Mouse (Mus musculus): ENCODE results near the gene Sox14. TPM values are rescaled to one million over a fixed set of nuclear protein-coding genes. Genes with fewer than 3 reads are reported as not detected.

Gene Sox14
- total and polyA plus RNA-seq, 3 experiments, result not detected

DNA sequence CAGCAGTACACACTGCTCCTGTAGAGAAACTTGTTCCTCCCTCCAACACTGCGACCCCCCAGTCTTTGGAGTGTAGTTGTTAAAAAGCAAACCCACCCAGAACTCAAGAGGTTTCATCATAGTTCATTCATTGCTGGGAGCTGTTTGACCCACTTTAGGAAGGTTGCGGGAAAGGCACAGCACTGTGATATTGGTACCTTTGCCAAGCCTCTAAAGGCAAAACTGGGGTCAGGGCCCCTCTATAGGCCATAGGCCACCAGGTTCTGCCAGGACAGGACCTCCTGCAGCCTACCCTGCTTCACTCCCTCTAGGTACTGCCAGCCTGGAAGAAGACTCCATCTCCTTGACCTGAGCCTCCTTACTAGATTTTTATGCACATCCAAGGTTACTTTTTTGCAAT lies 2.2 kb downstream of the Sox14 start:
- Histone ChIP-seq H3K27ac (ENCODE audit: insufficient read depth, low read depth) (no peak overlapping the region), H3K4me1 (ENCODE audit: control insufficient read depth in 1 of 2, insufficient read depth in 2 of 2) (no peaks in the 10 kb centered on the region), H3K9ac (ENCODE audit: insufficient read depth, low read depth) (no peak overlapping the region), H3K4me3 (replicated peaks in 1 of 3; ENCODE audit: low read depth in 2 of 3, low read length in 2 of 3, poor library complexity in 1 of 3) (no peak overlapping the region), H3K4me2 (ENCODE audit: insufficient read depth, low read depth, poor library complexity, severe bottlenecking) (no peak overlapping the region), H3K27me3 (replicated peaks) (no peaks in the 10 kb centered on the region), H3K79me2 (replicated peaks; ENCODE audit: control insufficient read depth, extremely low read depth, insufficient read depth, poor library complexity, severe bottlenecking) (no peaks in the 10 kb centered on the region), H3K36me3 (replicated peaks in 1 of 2; ENCODE audit: control insufficient read depth in 1 of 2, insufficient read depth in 1 of 2, low read length in 1 of 2) (no peaks in the 10 kb centered on the region), H3K9me3 (replicated peaks; ENCODE audit: low read length) (peaks cover 84% of the 10 kb centered on the region)
- dilution Hi-C loops (cut with MboI; ENCODE audit: extremely low pct_ligation_motif_present, extremely low pct_unique_long_range_greater_than_20kb, low sequenced_read_pairs), result no loop called here
- no peak for DNase-seq (ENCODE audit: extremely low read depth)
- in situ Hi-C loops (cut with MboI; ENCODE audit: low pct_ligation_motif_present, low pct_unique_long_range_greater_than_20kb, low sequenced_read_pairs), result no loop called here
- no peak for TF ChIP-seq SIN3A (IDR thresholded peaks at IDR 0.05; ENCODE audit: low read length)

DNA sequence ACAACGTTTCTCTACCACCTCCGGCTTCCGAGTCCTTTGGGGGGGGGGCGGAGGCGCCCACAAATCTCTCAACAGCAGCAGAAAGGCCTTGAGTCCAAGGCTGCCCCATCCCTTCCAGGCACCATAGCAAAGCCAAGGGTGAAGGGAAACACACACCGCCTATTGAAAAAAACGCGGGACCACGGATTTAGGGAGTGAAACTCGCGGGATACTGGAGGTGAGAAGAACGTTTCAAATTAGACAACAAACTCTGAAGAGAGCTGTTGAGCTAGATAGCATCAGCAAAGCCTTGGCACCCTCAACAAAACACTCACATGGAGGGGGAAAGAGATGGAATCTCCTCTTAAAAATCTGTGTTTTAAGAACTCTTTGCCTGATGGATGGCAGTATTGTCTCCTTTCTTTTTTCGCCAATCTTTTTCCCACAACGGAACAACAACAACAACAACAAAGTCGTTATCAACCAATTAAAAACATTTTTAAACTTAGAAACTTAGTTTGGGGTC lies 2.8 kb downstream of the Sox14 start:
- H3K9ac ChIP-seq (ENCODE audit: insufficient read depth, low read depth), result no peak overlapping the region
- no peaks in the 10 kb centered on the region for H3K79me2 ChIP-seq (replicated peaks; ENCODE audit: control insufficient read depth, extremely low read depth, insufficient read depth, poor library complexity, severe bottlenecking)
- peaks cover 84% of the 10 kb centered on the region for H3K9me3 ChIP-seq (replicated peaks; ENCODE audit: low read length)
- dilution Hi-C loops (cut with MboI; ENCODE audit: extremely low pct_ligation_motif_present, extremely low pct_unique_long_range_greater_than_20kb, low sequenced_read_pairs), result no loop called here
- TF ChIP-seq MEF2A (IDR thresholded peaks at IDR 0.05; ENCODE audit: borderline replicate concordance, low read depth, low read length), result no peak
- TF ChIP-seq ZNF384 (IDR thresholded peaks at IDR 0.05; ENCODE audit: low read depth, low read length), result no peak
- no peak for TF ChIP-seq CTCF (conservative IDR thresholded peaks at IDR 0.05 in 1 of 2, IDR thresholded peaks at IDR 0.05 in 1 of 2; ENCODE audit: low read depth in 2 of 2, low read length in 2 of 2)
- no peak for TF ChIP-seq PAX5 (IDR thresholded peaks at IDR 0.05; ENCODE audit: low read length)
- no peak for TF ChIP-seq ZMIZ1 (IDR thresholded peaks at IDR 0.05; ENCODE audit: low read depth, low read length)
- TF ChIP-seq MXI1 (IDR thresholded peaks at IDR 0.05; ENCODE audit: low read depth, low read length), result no peak
- no peak for TF ChIP-seq GABPA (IDR thresholded peaks at IDR 0.05; ENCODE audit: insufficient replicate concordance, low read depth, low read length)
- no peak for TF ChIP-seq USF2 (conservative IDR thresholded peaks at IDR 0.05; ENCODE audit: low read depth, low read length)
- TF ChIP-seq NRF1 (IDR thresholded peaks at IDR 0.05; ENCODE audit: low read depth, low read length), result no peak
- no peak for TF ChIP-seq POLR2A (IDR thresholded peaks at IDR 0.05; ENCODE audit: low read depth, low read length)
- no peak for TF ChIP-seq NELFE (IDR thresholded peaks at IDR 0.05; ENCODE audit: low read depth, low read length)
- TF ChIP-seq UBTF (IDR thresholded peaks at IDR 0.05; ENCODE audit: low read depth, low read length), result no peak
- TF ChIP-seq JUN (IDR thresholded peaks at IDR 0.05; ENCODE audit: insufficient read depth, low read depth, low read length), result no peak
- no peak for TF ChIP-seq MAX (IDR thresholded peaks at IDR 0.05; ENCODE audit: low read length)
- TF ChIP-seq ZC3H11A (IDR thresholded peaks at IDR 0.05; ENCODE audit: low read depth, low read length), result no peak
- no peaks in the 10 kb centered on the region for H3K27me3 ChIP-seq (replicated peaks)
- in situ Hi-C loops (cut with MboI; ENCODE audit: low pct_ligation_motif_present, low pct_unique_long_range_greater_than_20kb, low sequenced_read_pairs), result no loop called here
- H3K27ac ChIP-seq (ENCODE audit: insufficient read depth, low read depth), result no peak overlapping the region
- no peak overlapping the region for H3K4me3 ChIP-seq (replicated peaks in 1 of 3; ENCODE audit: low read depth in 2 of 3, low read length in 2 of 3, poor library complexity in 1 of 3)
- no peak overlapping the region for H3K4me2 ChIP-seq (ENCODE audit: insufficient read depth, low read depth, poor library complexity, severe bottlenecking)
- no peaks in the 10 kb centered on the region for H3K4me1 ChIP-seq (ENCODE audit: control insufficient read depth in 1 of 2, insufficient read depth in 2 of 2)
- H3K36me3 ChIP-seq (replicated peaks in 1 of 2; ENCODE audit: control insufficient read depth in 1 of 2, insufficient read depth in 1 of 2, low read length in 1 of 2), result no peaks in the 10 kb centered on the region
- DNase-seq (ENCODE audit: extremely low read depth), result no peak

All from CH12.LX (cell line).